Mouse (Mus musculus) lung, adult 2 months (tissue): ENCODE measurements around the gene Nr6a1.
A peak's percentile ranks its signal among the peaks of the same experiment; 100 is the strongest.

Experiments used
- CTCF ChIP-seq: fragments of 200-500 bp; IDR thresholded peaks from 2 replicates; pipeline ENCODE4 v1.5.1; 2011; ENCODE audit warnings: mild to moderate bottlenecking, low read length, control low read depth; ENCODE audit not compliant: insufficient read depth
- POLR2A ChIP-seq: fragments of 200-500 bp; IDR thresholded peaks from 2 replicates; pipeline ENCODE4 v1.6.1; 2011; ENCODE audit warnings: low read depth, mild to moderate bottlenecking, control low read depth, low read length, borderline replicate concordance; ENCODE audit errors: extremely low read depth

DNA sequence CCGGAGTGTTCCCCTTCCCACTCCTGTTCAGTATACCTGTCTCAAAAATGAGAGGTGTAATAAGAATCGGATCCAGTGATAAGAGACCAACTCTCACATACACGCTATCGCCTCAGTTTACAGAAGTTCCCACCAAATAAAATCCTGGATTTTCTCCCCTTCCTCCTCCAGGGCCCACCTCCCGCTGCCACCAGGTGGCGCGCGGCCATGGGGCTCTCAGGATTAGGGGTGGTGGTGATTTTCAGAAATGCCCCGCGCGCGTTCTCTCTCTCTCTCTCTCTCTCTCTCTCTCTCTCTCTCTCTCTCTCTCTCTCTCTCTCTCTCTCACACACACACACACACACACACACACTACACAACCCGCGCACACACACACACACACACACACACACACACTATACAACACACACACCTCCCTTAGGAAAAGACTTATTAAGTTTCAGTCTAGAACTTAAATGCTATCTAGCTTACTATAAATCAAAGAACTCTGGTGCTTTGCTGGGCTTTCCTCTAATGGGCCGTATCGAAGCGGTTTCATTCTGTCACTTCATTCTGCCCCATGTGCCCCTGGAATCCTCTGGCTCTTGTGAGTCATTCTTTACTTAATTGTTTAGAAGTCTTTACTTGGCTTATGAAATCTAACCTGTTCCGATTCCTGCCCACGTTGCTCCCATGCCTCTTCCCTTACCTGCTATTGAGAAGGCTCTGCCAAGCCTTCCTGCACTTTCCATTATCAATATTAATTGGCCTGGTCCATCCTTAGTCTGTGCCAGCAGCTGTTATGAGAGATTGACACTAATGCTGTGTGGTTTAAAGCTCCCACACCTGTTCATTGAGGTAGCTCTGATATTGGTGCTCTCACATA, at the start of gene Nr6a1:
- TF ChIP-seq CTCF (peak; percentile 51), POLR2A (no peak)
